Mouse (Mus musculus) erythroblast, embryonic 14.5 days (primary cell): ENCODE data around the gene Sobp.

Experiments
- GATA1 ChIP-seq: IDR thresholded peaks from 2 replicates; pipeline ENCODE4 v1.6.1; 2012; ENCODE audit warnings: low read length, inconsistent platforms, mixed read lengths
- TAL1 ChIP-seq: IDR thresholded peaks from 3 replicates; pipeline ENCODE4 v1.6.1; 2012; ENCODE audit warnings: low read length, inconsistent platforms, mixed read lengths

DNA sequence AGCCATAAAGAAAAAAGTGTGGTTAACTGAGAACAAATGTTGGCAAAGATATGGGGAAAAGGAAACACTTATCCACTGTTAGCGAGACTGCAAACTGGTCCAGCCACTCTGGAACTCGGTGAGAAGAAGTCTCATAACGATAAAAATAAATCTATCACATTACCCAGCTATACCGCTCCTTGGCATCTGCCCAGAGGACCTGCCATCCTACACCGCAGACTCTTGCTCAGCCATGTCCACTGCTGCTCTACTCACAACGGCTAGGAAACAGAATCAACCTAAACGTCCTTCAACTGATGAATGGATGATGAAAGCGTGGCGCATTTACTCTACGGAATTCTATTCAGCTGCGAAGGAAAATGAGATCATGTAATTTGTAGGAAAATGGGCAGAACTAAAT, 25.9 kb downstream of the Sobp start:
- TF ChIP-seq GATA1 (no peak), TAL1 (no peak)
